Mouse (Mus musculus) urinary bladder, postnatal 10 days (tissue): ENCODE measurements around the gene Lhpp.

Experiments
- DNase-seq: peaks from one replicate; pipeline ENCODE4 v3.0.0; 2022; ENCODE audit warnings: low spot score

Gene Lhpp

GRCm38 (mm10) chr7:132738844-132739243 is 128.4 kb downstream of the Lhpp start:
- DNase-seq: no peak

- DNase-seq: no peak
Measured at GRCm38 (mm10) chr7:132739829-132740228, 129.4 kb downstream of the Lhpp start.

GRCm38 (mm10) chr7:132742912-132743311 is 132.5 kb downstream of the Lhpp start:
- DNase-seq: no peak

- DNase-seq: no peak
Measured at GRCm38 (mm10) chr7:132747096-132747495, 136.7 kb downstream of the Lhpp start.

GRCm38 (mm10) chr7:132748076-132748769 is 137.8 kb downstream of the Lhpp start:
- no peak for DNase-seq

DNA sequence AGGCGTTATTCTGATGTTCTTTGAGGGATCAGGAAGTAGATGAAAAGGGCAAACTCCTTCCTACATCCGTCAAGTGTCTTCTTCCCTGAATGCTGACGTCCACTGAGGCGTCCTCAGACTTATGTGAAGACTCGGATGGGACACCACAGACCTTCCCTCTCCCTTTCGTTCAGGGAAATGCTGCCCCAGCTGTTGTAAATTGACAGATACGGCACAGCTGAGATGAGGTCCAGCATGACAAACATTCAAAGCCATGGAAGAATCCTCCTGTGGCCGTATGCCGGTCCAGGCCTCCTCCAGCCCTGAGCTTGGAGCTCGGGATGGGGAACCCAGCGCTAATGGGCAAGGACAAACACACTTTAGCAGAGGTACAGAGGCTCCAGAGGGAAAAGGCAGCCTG is 139.1 kb downstream of the Lhpp start:
- no peak for DNase-seq

GRCm38 (mm10) chr7:132751716-132752115 is 141.3 kb downstream of the Lhpp start:
- no peak for DNase-seq

DNA sequence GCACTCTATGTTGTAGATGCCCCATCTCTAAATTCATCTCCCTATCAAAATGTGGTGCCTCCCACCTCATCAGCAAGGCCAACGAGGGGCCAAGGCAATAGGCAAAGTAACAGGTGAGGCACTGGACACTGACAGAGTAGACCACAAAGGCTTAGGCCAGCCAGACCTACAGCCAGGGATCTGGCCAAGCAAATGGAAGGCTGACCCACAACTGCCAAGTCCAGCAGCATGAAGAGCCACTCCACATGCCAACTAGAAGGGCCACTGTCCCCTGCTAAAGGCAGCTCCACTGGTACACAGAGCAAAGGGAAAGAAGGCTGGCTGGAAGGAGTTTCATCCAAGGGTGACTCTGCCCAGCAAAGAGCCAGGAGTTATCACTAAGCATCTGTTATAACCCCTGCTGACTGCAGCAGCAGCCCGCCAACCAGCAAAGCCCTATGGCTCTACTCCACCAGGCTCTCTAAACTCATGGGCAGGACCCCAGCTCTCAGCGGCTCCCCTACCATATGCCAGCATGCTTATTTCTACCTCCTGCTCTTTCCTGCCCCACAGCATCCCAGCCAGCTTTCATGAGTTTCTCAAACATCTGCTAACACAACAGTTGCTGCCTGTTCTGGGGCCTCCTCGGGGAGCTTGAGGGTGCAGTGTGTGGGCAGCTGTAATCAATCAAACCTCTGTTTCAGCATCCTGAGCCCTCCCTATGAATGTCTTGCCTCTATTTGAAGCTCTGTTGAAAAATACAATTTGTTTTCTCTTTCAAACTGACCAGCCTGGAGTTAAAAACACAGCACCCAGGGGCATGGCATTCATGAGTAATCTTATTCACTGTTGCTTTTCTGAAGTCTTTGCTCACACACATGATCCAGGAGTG is 143.3 kb downstream of the Lhpp start:
- no peak for DNase-seq

GRCm38 (mm10) chr7:132754389-132754750 is 143.9 kb downstream of the Lhpp start:
- no peak for DNase-seq
